Mouse (Mus musculus) midbrain, embryonic 12.5 days (tissue): ENCODE measurements around the gene Lrrc1. TPM values are rescaled to one million over a fixed set of nuclear protein-coding genes. Genes with fewer than 3 reads are reported as not detected.

Experiments used
- ATAC-seq: fragments of 200-750 bp; cut with Nextera tagmentation; 2 replicates; pipeline ENCODE4 v1.8.0; 2017; ENCODE audit warnings: low read depth, moderate TSS enrichment, moderate library complexity; ENCODE audit not compliant: low FRiP score
- H3K27ac ChIP-seq: fragments of 300-500 bp; sonication (generic); replicated peaks from 2 replicates; pipeline ENCODE4 v1.5.1; 2016; ENCODE audit warnings: mild to moderate bottlenecking
- H3K27me3 ChIP-seq: fragments of 300-500 bp; sonication (generic); 2 replicates; pipeline ENCODE4 v1.6.1; 2016; ENCODE audit warnings: mild to moderate bottlenecking
- H3K36me3 ChIP-seq: fragments of 300-500 bp; sonication (generic); 2 replicates; pipeline ENCODE4 v1.6.1; 2016
- H3K4me1 ChIP-seq: fragments of 300-500 bp; sonication (generic); 2 replicates; pipeline ENCODE4 v1.6.1; 2016
- H3K4me2 ChIP-seq: fragments of 300-500 bp; sonication (generic); replicated peaks from 2 replicates; pipeline ENCODE4 v1.6.1; 2016; ENCODE audit warnings: mild to moderate bottlenecking, moderate library complexity
- H3K4me3 ChIP-seq: fragments of 300-500 bp; sonication (generic); 2 replicates; pipeline ENCODE4 v1.5.1; 2016; ENCODE audit warnings: mild to moderate bottlenecking
- H3K9ac ChIP-seq: fragments of 300-500 bp; sonication (generic); replicated peaks from 2 replicates; pipeline ENCODE4 v1.6.1; 2016; ENCODE audit warnings: mild to moderate bottlenecking, moderate library complexity
- H3K9me3 ChIP-seq: fragments of 300-500 bp; sonication (generic); 2 replicates; pipeline ENCODE4 v1.6.1; 2016; ENCODE audit warnings: mild to moderate bottlenecking
- WGBS: fragments of 180-500 bp; shearing (Covaris S2); methylation state at CpG from one replicate; pipeline ENCODE4 v1.1.7; 2016; 5-methylcytosine and 5-hydroxymethylcytosine counted together
- polyA plus RNA-seq: library from polyadenylated mRNA; unstranded; fragments of >200 nt; fragmentation: Nextera tagmentation; extraction: Ambion mirVana; gene quantifications from 2 replicates; pipeline ENCODE4 v1.2.1, GENCODE M21; 2016

Lrrc1 gene
- polyA plus RNA-seq, 1 experiment from 2014 or later, result 6.9 TPM

DNA sequence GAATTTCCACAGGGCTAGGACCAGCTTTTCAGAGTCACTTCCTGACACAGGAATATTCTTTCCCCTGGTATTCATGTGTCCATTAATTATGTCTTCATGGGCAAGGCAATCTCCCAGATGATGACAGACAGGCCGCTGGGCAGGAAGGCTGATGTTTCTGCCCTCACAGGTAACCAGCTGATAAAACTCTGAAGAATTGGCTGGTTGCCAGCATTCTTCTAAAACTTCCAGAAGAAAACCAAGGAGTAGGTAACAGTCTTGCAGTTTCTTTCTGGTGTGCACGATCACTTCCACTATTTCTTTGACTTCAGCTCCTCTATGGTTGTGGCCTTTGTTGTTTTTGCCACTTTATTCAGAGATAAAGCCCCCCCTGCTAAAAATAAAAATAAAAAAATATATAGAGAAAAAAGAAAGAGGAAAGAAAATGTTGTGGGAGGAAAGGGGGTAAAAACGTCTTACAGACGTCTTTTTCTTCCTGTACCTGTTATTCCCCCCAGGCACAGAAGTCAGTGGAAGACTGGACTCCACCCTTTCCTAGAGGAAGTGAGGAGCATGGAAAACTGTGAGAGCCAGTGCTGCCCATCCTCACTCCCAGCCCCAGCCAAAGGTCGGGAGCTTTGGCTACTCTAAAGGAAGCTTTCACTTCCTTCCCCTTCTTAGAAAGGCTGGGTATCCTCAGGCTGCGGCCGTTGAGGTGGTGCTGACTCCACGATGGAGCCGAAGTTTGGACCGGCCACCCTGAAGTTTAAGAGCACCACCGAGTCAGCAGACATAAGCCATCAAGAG, 115.2 kb downstream of the Lrrc1 start:
- Histone ChIP-seq H3K4me3 (no peak overlapping the region), H3K9me3 (no peaks in the 10 kb centered on the region), H3K27ac (no peak overlapping the region), H3K4me2 (no peak overlapping the region), H3K36me3 (0 out of 2 replicates have a peak, but pooled peaks cover 5% of the 10 kb centered on the region), H3K9ac (no peak overlapping the region), H3K4me1 (peaks cover 16% of the 10 kb centered on the region), H3K27me3 (peaks cover 4% of the 10 kb centered on the region)
- no peak for ATAC-seq
- WGBS, result 86% methylated on average over 11 of the region's 11 CpGs

DNA sequence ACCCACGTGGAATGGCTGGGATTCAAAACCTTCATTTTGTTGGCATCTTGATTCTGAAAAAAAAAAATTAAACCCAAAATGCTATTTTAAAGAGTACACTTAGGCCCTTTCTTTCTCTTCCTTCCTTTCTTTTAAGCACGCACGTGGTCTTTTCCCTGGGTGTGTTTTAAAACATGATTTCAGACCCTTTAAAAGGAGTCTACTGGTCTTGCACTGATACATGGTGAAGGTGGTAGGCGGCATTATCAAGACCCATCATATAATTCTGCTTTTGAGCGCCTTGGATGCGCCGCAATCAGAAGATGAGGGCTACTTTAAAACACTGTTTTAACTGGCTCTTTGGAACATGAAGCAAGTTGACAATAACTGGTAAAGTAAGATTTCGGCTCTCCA, 115.9 kb downstream of the Lrrc1 start:
- H3K4me2 ChIP-seq, result no peak overlapping the region
- no peak overlapping the region for H3K27ac ChIP-seq
- no peak for ATAC-seq
- H3K9me3 ChIP-seq, result no peaks in the 10 kb centered on the region
- 0 out of 2 replicates have a peak, but pooled peaks cover 5% of the 10 kb centered on the region for H3K36me3 ChIP-seq
- no peak overlapping the region for H3K9ac ChIP-seq
- whole genome bisulfite sequencing, result 92% methylated on average over 8 of the region's 8 CpGs
- peaks cover 16% of the 10 kb centered on the region for H3K4me1 ChIP-seq
- H3K27me3 ChIP-seq, result peaks cover 4% of the 10 kb centered on the region
- no peak overlapping the region for H3K4me3 ChIP-seq

DNA sequence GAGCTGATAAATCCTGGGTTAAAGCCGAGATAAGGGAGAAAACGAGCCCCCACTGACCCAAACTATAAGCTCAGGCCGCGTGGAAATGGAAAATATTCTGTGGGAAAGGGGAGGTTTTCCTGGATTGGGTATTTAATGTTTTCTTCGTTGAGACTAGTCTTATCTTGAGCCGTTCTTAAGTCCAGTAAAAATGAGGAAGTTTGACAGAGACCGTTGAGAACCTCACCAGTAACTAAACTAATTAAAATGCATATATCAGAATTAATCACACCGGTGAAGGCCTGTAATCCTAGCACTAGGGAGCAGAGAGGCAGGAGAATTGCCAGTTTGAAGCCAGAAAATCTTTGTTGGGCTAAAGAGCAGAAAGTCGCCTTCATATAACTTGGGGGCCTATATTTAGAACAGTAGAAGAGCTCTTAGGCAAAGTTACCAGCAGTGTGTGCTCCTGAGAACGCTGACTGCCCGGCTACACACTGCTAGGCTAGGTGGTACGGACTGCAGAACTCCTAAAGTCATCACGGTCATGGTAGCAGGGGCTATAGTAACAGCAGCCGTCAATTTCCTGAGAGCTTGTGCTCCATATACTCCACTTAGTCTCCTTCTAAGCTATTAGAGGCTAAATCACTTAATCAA, 116.4 kb downstream of the Lrrc1 start:
- H3K36me3 ChIP-seq, result 0 out of 2 replicates have a peak, but pooled peaks cover 5% of the 10 kb centered on the region
- ATAC-seq, result peak; percentile 24; the same call in 1 of the 2 replicates
- peak overlapping the region; percentile 38 for H3K4me2 ChIP-seq
- peak overlapping the region; percentile 54; the same call in 1 of the 2 replicates for H3K27ac ChIP-seq
- WGBS, result 46% methylated on average over 14 of the region's 14 CpGs
- peaks cover 16% of the 10 kb centered on the region for H3K4me1 ChIP-seq
- 0 out of 2 replicates have a peak overlapping the region, but pooled peaks have one; percentile 3 for H3K4me3 ChIP-seq
- H3K27me3 ChIP-seq, result peaks cover 4% of the 10 kb centered on the region
- H3K9me3 ChIP-seq, result no peaks in the 10 kb centered on the region
- H3K9ac ChIP-seq, result no peak overlapping the region

DNA sequence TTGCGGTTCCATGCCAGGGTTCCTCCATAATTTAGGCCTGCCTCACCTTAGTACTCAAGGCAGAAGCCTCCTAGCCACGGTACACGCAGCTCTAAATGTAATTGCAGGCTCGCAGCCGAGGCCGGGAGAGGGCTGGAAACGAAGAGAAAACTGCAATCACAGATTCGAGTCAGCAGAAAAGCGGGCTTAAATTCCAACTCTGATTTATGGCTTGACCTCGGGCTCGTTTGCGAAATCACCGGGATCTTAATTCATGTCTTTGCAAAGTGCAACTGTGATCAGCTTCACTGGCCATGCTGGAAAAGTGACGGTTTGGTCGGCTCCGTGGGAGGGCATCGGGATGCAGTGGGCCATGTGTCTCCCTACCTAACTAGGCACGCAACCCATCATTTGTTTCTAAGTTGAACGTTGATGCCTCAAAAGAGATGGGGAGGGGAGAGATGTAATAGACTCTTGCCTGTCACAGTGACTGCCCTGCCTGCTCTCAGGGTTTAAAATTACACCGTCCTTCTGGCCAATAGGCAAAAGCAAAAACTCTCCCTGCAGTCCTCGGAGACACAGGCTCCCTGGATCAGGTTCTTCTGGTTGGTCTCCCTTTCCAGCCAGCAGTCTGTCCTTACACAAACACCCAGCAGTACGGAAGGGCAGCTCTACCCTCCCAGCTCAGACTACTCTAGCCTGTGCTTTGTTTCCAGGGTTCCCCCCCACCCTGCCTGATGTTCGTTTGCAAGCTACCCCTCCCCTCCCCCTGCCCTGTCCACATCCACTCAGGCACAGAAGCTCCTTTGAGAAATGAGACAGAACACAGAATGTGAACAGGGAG, 117.2 kb downstream of the Lrrc1 start:
- Histone ChIP-seq H3K27ac (peak overlapping the region; percentile 54; the same call in 1 of the 2 replicates), H3K4me2 (peak overlapping the region; percentile 38), H3K9ac (no peak overlapping the region; the same call in 1 of the 2 replicates), H3K4me1 (peaks cover 16% of the 10 kb centered on the region), H3K27me3 (peaks cover 4% of the 10 kb centered on the region), H3K9me3 (no peaks in the 10 kb centered on the region), H3K4me3 (0 out of 2 replicates have a peak overlapping the region, but pooled peaks have one; percentile 3), H3K36me3 (0 out of 2 replicates have a peak, but pooled peaks cover 5% of the 10 kb centered on the region)
- ATAC-seq, result peak; percentile 87
- 49% methylated on average over 23 of the region's 23 CpGs for WGBS

DNA sequence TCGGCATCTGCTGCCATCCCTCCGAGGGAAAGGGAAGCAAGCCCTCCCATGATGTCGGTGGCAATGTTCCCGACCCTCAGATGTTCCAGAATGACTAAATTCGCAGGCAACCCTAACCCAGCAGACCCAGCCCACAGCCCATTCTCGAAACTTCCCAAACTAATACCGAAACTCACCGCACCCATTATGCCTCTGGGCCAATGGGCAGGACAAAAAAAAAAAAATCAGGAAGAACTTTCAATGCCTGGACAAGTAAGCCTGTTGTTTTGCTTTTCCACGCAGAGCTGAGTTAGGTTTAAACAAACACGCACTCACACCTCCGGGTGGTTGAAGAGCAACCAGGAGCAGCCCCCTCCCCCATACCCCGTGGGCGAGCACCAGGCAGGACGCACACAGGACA, 118.6 kb downstream of the Lrrc1 start:
- no peak for ATAC-seq
- WGBS, result 79% methylated on average over 14 of the region's 14 CpGs
- no peaks in the 10 kb centered on the region for H3K9me3 ChIP-seq
- H3K9ac ChIP-seq, result no peak overlapping the region
- H3K36me3 ChIP-seq, result 0 out of 2 replicates have a peak, but pooled peaks cover 5% of the 10 kb centered on the region
- no peak overlapping the region for H3K4me2 ChIP-seq
- no peak overlapping the region for H3K4me3 ChIP-seq
- no peak overlapping the region for H3K27ac ChIP-seq
- peaks cover 4% of the 10 kb centered on the region for H3K27me3 ChIP-seq
- H3K4me1 ChIP-seq, result peaks cover 16% of the 10 kb centered on the region

DNA sequence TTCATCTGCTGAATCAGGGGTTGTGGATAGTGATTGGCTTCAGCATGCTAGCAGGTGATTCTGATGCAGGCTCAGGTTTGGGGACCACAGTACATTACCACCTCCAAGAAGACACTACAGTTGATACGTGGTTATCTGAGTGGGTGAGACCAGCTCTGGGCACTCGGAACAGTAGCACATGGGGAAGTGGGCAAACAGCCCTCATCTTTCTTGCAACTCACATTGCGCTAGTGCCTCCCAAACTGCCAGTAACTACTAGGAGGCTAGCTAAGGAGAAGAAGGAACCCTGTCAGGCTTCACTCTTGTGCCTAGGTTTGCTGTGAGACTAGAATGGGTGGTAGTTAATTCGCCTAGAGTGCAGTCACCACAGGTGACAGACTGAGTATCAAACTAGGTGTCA, 119.1 kb downstream of the Lrrc1 start:
- H3K36me3 ChIP-seq, result 0 out of 2 replicates have a peak, but pooled peaks cover 3% of the 10 kb centered on the region
- no peak for ATAC-seq

DNA sequence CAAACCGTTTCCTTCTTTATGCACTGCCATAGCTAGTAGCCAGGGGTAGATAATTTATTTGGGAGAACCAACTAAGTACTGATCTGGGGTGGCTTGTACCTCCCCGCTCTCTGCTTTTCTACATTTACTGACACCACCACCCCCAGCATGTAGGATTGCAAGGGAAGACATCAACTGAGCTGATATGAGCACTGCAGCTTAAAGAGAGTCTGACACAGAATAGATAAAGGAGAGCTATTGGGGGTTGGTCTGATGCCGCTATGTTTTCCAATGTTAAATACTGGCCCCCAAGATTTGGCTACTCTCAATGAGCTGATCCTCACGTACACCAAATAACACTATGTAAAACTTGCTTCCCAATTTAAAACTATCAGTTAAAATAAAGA, 124.5 kb downstream of the Lrrc1 start:
- no peaks in the 10 kb centered on the region for H3K27me3 ChIP-seq
- H3K9ac ChIP-seq, result no peak overlapping the region
- no peaks in the 10 kb centered on the region for H3K36me3 ChIP-seq
- no peaks in the 10 kb centered on the region for H3K4me1 ChIP-seq
- H3K27ac ChIP-seq, result no peak overlapping the region
- WGBS, result 99% methylated on average over 4 of the region's 4 CpGs
- ATAC-seq, result no peak
- no peaks in the 10 kb centered on the region for H3K9me3 ChIP-seq
- H3K4me2 ChIP-seq, result no peak overlapping the region
- H3K4me3 ChIP-seq, result no peak overlapping the region

More for the DNA sequence above, 119.1 kb downstream of the Lrrc1 start:
- H3K4me2 ChIP-seq, result no peak overlapping the region
- H3K9ac ChIP-seq, result no peak overlapping the region
- H3K4me3 ChIP-seq, result no peak overlapping the region
- no peak overlapping the region for H3K27ac ChIP-seq
- peaks cover 16% of the 10 kb centered on the region for H3K4me1 ChIP-seq
- no peaks in the 10 kb centered on the region for H3K9me3 ChIP-seq
- WGBS, result 90% methylated on average over 4 of the region's 4 CpGs
- peaks cover 4% of the 10 kb centered on the region for H3K27me3 ChIP-seq

DNA sequence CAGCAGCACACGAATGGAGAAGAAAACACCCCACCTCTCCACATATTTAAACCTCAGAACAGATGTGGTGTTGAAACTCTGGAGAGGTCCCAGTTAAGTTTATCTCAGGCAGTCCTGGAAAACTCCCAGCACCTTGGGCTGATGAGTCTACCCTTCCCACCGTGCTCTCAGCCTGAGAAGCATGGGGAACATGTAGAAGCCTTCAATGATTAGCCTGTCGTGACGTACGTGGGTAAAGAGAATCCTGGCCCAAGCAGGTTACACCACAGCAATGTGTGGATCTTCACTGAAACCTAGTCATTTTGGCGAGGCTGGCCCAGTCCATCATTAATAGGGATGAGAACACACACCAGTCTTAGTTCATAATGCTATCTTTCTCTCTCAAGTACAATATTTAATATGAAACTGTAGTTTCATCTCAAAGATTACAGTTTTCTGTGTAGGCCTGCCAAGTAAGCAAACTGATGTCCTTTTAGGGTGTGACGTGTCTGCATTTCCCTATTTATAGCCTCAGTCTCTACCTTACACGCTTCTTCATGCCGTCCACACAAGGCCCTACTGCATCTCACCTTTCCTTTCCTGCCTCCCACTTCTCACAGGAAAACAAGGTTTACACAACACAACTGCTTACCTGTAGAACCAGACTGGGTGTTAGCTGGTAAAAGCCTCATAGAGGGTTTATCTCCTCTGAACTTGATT, 125.0 kb downstream of the Lrrc1 start:
- H3K36me3 ChIP-seq, result no peaks in the 10 kb centered on the region
- H3K27ac ChIP-seq, result no peak overlapping the region
- no peaks in the 10 kb centered on the region for H3K27me3 ChIP-seq
- ATAC-seq, result no peak
- H3K4me2 ChIP-seq, result no peak overlapping the region
- H3K9ac ChIP-seq, result no peak overlapping the region
- H3K9me3 ChIP-seq, result no peaks in the 10 kb centered on the region
- WGBS, result 91% methylated on average over 9 of the region's 9 CpGs
- no peaks in the 10 kb centered on the region for H3K4me1 ChIP-seq
- H3K4me3 ChIP-seq, result no peak overlapping the region

DNA sequence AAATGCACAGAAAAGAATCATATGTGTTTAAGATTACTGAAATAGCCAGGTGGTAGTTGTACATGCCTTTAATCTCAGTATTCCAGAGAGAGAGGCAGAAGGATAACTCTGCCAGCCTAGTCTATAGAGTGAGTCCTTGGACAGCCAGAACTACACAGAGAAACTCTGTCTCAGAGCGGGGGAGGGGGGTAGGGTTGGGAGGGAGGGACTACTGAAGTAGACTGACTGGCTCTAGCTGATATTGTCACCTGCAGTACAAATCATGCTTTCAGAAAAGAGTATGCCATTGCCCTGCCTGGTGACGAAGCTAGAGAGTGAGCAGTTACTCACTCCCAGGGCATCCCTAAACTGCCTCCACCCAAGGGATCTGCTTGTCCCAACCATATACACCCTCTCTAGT, 125.9 kb downstream of the Lrrc1 start:
- no peak overlapping the region for H3K4me3 ChIP-seq
- no peaks in the 10 kb centered on the region for H3K4me1 ChIP-seq
- H3K9ac ChIP-seq, result no peak overlapping the region
- no peak overlapping the region for H3K4me2 ChIP-seq
- H3K27me3 ChIP-seq, result no peaks in the 10 kb centered on the region
- H3K27ac ChIP-seq, result no peak overlapping the region
- H3K36me3 ChIP-seq, result no peaks in the 10 kb centered on the region
- 83% methylated on average over 2 of the region's 2 CpGs for WGBS
- ATAC-seq, result no peak
- no peaks in the 10 kb centered on the region for H3K9me3 ChIP-seq

DNA sequence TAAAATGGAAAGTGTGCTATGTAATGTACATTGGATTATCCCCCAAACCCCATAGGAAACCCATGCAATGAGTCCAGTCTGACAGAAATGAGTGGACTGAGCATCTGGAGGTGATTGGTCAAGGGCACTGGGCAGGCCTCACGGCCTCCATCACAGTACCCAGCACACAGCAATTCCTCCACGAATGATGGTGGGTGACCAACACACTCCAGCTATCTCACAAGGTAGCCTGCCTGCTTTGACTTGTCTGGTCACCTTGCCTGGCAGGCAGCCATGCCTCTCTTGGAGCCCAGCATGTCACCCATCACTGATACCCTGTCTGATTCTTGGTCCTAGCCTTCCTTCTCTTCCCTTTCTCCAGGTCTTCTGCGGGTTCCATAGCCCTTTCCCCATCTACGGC, 128.2 kb downstream of the Lrrc1 start:
- Histone ChIP-seq H3K9me3 (no peaks in the 10 kb centered on the region), H3K4me2 (no peak overlapping the region), H3K4me1 (no peaks in the 10 kb centered on the region), H3K27ac (no peak overlapping the region), H3K4me3 (no peak overlapping the region), H3K27me3 (no peaks in the 10 kb centered on the region), H3K36me3 (no peaks in the 10 kb centered on the region), H3K9ac (no peak overlapping the region)
- no peak for ATAC-seq
- 88% methylated on average over 4 of the region's 4 CpGs for WGBS

DNA sequence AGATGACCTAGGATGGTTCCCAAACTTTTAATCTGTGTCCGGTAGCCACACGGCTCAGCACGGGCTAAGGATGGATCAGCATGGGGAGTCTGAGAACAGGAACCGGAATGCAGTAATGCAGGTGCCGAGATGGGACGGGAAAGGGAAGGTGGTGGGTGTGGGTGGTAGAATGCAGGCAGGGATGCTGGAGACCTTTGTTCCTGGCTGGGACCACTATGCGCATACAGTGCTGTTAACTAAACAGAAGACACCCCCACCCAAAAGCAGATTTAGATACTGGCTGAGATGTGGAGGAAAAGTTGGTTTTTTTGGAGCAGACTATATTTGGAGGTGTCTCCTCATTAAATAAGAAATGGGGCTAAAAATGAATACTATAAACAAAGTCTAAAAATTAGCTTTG, 128.7 kb downstream of the Lrrc1 start:
- no peaks in the 10 kb centered on the region for H3K36me3 ChIP-seq
- H3K4me3 ChIP-seq, result no peak overlapping the region
- ATAC-seq, result no peak
- no peaks in the 10 kb centered on the region for H3K4me1 ChIP-seq
- no peak overlapping the region for H3K27ac ChIP-seq
- H3K4me2 ChIP-seq, result no peak overlapping the region
- no peak overlapping the region for H3K9ac ChIP-seq
- 97% methylated on average over 7 of the region's 7 CpGs for WGBS
- no peaks in the 10 kb centered on the region for H3K27me3 ChIP-seq
- H3K9me3 ChIP-seq, result no peaks in the 10 kb centered on the region
